Comparison of ENCODE assay signal across 27 mouse cellular contexts in the genomic region with DNA sequence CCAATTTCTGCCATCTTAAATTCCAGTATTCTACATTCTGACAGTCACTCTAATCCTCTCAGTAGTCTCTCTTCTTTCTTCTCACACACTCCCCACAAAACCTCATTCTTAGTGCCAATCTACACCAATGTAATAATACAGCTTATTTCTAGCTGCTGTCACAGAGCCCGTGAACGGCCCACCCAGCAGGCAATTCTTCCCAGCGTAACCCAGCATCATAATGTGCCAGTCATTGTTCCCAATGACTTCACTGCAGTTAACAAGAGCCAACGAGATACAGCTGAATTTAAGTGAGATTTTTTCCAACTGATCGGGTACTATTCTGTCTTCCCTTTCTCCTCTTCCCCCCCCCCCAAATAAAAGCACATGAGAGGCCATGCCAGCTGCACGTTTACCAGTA.
DNase-seq lines count a peak whose midpoint lies in the region; ATAC-seq and TF ChIP-seq lines count a peak whose summit lies in the region.
"Had no signal": no experiment of that assay in that cellular context is flagged by ENCODE, and none has a peak within 500 bp of the region (broad histone marks: within the 10 kb centered on the region; RNA-seq: fewer than 3 reads in every experiment).

No protein-coding gene starts in this region.

- no peak overlapping the region for H3K4me3 ChIP-seq in forebrain, postnatal 0 days (ENCODE audit: low read depth, low read length)
- H3K4me3 ChIP-seq in forebrain, embryonic 13.5 days, result no peak overlapping the region
- no peak overlapping the region for H3K4me3 ChIP-seq in hindbrain, embryonic 15.5 days
- no peak overlapping the region for H3K4me3 ChIP-seq in hindbrain, embryonic 11.5 days (ENCODE audit: low read depth, low read length)
- H3K4me3 ChIP-seq: embryonic facial prominence, embryonic 13.5 days; embryonic facial prominence, embryonic 15.5 days; erythroblast, embryonic 14.5 days; forebrain, embryonic 10.5 days; forebrain, embryonic 12.5 days had no signal

- 20% methylated on average over 6 of the region's 6 CpGs for WGBS in forebrain, postnatal 0 days
- WGBS in forebrain, embryonic 13.5 days, result 32% methylated on average over 6 of the region's 6 CpGs
- WGBS in hindbrain, embryonic 15.5 days, result 39% methylated on average over 6 of the region's 6 CpGs
- 69% methylated on average over 6 of the region's 6 CpGs for WGBS in hindbrain, embryonic 11.5 days

- no peak overlapping the region for H3K27ac ChIP-seq in forebrain, postnatal 0 days (ENCODE audit: low read depth, low read length)
- H3K27ac ChIP-seq in forebrain, embryonic 13.5 days, result no peak overlapping the region
- no peak overlapping the region for H3K27ac ChIP-seq in hindbrain, embryonic 15.5 days (replicated peaks)
- no peak overlapping the region for H3K27ac ChIP-seq in hindbrain, embryonic 11.5 days (ENCODE audit: low read depth, low read length)
- H3K27ac ChIP-seq: embryonic facial prominence, embryonic 13.5 days; embryonic facial prominence, embryonic 15.5 days; forebrain, embryonic 10.5 days; forebrain, embryonic 12.5 days had no signal

- H3K9ac ChIP-seq in forebrain, postnatal 0 days, result no peak overlapping the region
- no peak overlapping the region for H3K9ac ChIP-seq in forebrain, embryonic 13.5 days
- H3K9ac ChIP-seq in hindbrain, embryonic 15.5 days, result no peak overlapping the region
- H3K9ac ChIP-seq in hindbrain, embryonic 11.5 days (ENCODE audit: low read depth, low read length), result no peak overlapping the region
- H3K9ac ChIP-seq: embryonic facial prominence, embryonic 13.5 days; embryonic facial prominence, embryonic 15.5 days; forebrain, embryonic 12.5 days had no signal

- no peak for TF ChIP-seq POLR2A in brain, embryonic 14.5 days (IDR thresholded peaks at IDR 0.05; ENCODE audit: borderline replicate concordance, extremely low read depth, insufficient read depth, insufficient read length, poor library complexity, severe bottlenecking)

- no peaks in the 10 kb centered on the region for H3K4me1 ChIP-seq in forebrain, postnatal 0 days (ENCODE audit: insufficient read depth)
- H3K4me1 ChIP-seq in forebrain, embryonic 13.5 days, result peaks cover 4% of the 10 kb centered on the region; the same call in 1 of the 2 replicates
- H3K4me1 ChIP-seq in hindbrain, embryonic 15.5 days (replicated peaks), result 0 out of 2 replicates have a peak, but pooled peaks cover 3% of the 10 kb centered on the region
- H3K4me1 ChIP-seq in hindbrain, embryonic 11.5 days (replicated peaks; ENCODE audit: control insufficient read depth, insufficient read depth, low read length), result no peaks in the 10 kb centered on the region
- H3K4me1 ChIP-seq: embryonic facial prominence, embryonic 15.5 days; forebrain, embryonic 10.5 days; forebrain, embryonic 12.5 days had no signal

- no peak for TF ChIP-seq CTCF in forebrain, postnatal 0 days (IDR thresholded peaks at IDR 0.05; ENCODE audit: low read depth)
- no peak for TF ChIP-seq CTCF in brain, embryonic 14.5 days (IDR thresholded peaks at IDR 0.05; ENCODE audit: borderline replicate concordance, extremely low read depth, insufficient read depth, insufficient read length)

- DNase-seq in embryo, embryonic 10 days (ENCODE audit: low spot score), result peak; percentile 3
- no peak for DNase-seq in embryo, embryonic 9.5 days (ENCODE audit: extremely low spot score)
- peak; percentile 10 for DNase-seq in forebrain, postnatal 0 days
- DNase-seq in hindbrain, embryonic 11.5 days (ENCODE audit: low spot score), result no peak
- DNase-seq in brain, embryonic 14.5 days (ENCODE audit: low read depth), result peak; percentile 53
- DNase-seq: adrenal gland, adult 8-10 months; adrenal gland, postnatal 14 days; adrenal gland, postnatal 36 days; B cell, adult 2 months; cerebellum, adult 11 months; cerebellum, adult 18-20 months; cerebellum, adult 8-10 months; cerebellum, adult 9-11 months; cerebellum, postnatal 14 days; cerebellum, postnatal 36 days had no signal

- no peak overlapping the region for H3K4me2 ChIP-seq in forebrain, postnatal 0 days (ENCODE audit: low read depth)
- H3K4me2 ChIP-seq in forebrain, embryonic 13.5 days, result no peak overlapping the region
- H3K4me2 ChIP-seq in hindbrain, embryonic 15.5 days, result no peak overlapping the region
- no peak overlapping the region for H3K4me2 ChIP-seq in hindbrain, embryonic 11.5 days (replicated peaks; ENCODE audit: low read depth, low read length)
- H3K4me2 ChIP-seq: embryonic facial prominence, embryonic 13.5 days; embryonic facial prominence, embryonic 15.5 days; forebrain, embryonic 12.5 days had no signal

- peak; percentile 69 for ATAC-seq in forebrain, postnatal 0 days
- no peak for ATAC-seq in forebrain, embryonic 13.5 days
- peak; percentile 48; the same call in 1 of the 2 replicates for ATAC-seq in hindbrain, embryonic 15.5 days (ENCODE audit: low FRiP score, low read depth)
- no peak for ATAC-seq in hindbrain, embryonic 11.5 days (ENCODE audit: low FRiP score)
- ATAC-seq: activated CD4-positive, CD25-positive, alpha-beta regulatory T cell, adult 4 months; CD4-positive, CD25-positive, alpha-beta regulatory T cell, adult 4 months; Patski had no signal

- no peaks in the 10 kb centered on the region for H3K36me3 ChIP-seq in forebrain, postnatal 0 days (ENCODE audit: insufficient read depth)
- no peaks in the 10 kb centered on the region for H3K36me3 ChIP-seq in forebrain, embryonic 13.5 days (ENCODE audit: poor library complexity, severe bottlenecking)
- no peaks in the 10 kb centered on the region for H3K36me3 ChIP-seq in hindbrain, embryonic 15.5 days
- no peaks in the 10 kb centered on the region for H3K36me3 ChIP-seq in hindbrain, embryonic 11.5 days (ENCODE audit: control insufficient read depth, insufficient read depth, low read length)
- H3K36me3 ChIP-seq: forebrain, embryonic 10.5 days; forebrain, embryonic 12.5 days; G1E had no signal

- H3K27me3 ChIP-seq in forebrain, postnatal 0 days (ENCODE audit: insufficient read depth, low read length), result peaks cover 5% of the 10 kb centered on the region
- peaks cover 28% of the 10 kb centered on the region for H3K27me3 ChIP-seq in forebrain, embryonic 13.5 days
- H3K27me3 ChIP-seq in hindbrain, embryonic 15.5 days, result no peaks in the 10 kb centered on the region
- no peaks in the 10 kb centered on the region for H3K27me3 ChIP-seq in hindbrain, embryonic 11.5 days (ENCODE audit: control insufficient read depth, insufficient read depth, low read length)
- H3K27me3 ChIP-seq: CH12.LX; embryonic facial prominence, embryonic 13.5 days; embryonic facial prominence, embryonic 15.5 days; Patski had no signal

- no peaks in the 10 kb centered on the region for H3K9me3 ChIP-seq in forebrain, postnatal 0 days (ENCODE audit: low read length)
- no peaks in the 10 kb centered on the region for H3K9me3 ChIP-seq in forebrain, embryonic 13.5 days (replicated peaks)
- H3K9me3 ChIP-seq in hindbrain, embryonic 15.5 days, result no peaks in the 10 kb centered on the region
- H3K9me3 ChIP-seq in hindbrain, embryonic 11.5 days (ENCODE audit: control insufficient read depth, low read length), result no peaks in the 10 kb centered on the region
- H3K9me3 ChIP-seq: embryonic facial prominence, embryonic 13.5 days; embryonic facial prominence, embryonic 15.5 days; forebrain, embryonic 10.5 days; forebrain, embryonic 12.5 days had no signal

Comparison
In these comparisons a context has a peak if more than half of its experiments do, and no peak if none do; other contexts are left out.
1. DNase-seq: peak in embryo, embryonic 10 days (single experiment), forebrain, postnatal 0 days (single experiment) and brain, embryonic 14.5 days (single experiment); none in embryo, embryonic 9.5 days (single experiment) and hindbrain, embryonic 11.5 days (single experiment).
2. ATAC-seq: peak in forebrain, postnatal 0 days (single experiment) and hindbrain, embryonic 15.5 days (single experiment); none in forebrain, embryonic 13.5 days (single experiment) and hindbrain, embryonic 11.5 days (single experiment).